10 mouse cellular contexts compared by ENCODE assay signal in genomic region chr2:32821041-32821802, GRCm38 (mm10). TPM values are rescaled to one million over a fixed set of nuclear protein-coding genes. Genes with fewer than 3 reads are reported as not detected.
DNase-seq lines count a peak whose midpoint lies in the region; ATAC-seq and TF ChIP-seq lines count a peak whose summit lies in the region.
"Had no signal": no experiment of that assay in that cellular context is flagged by ENCODE, and none has a peak within 500 bp of the region (broad histone marks: within the 10 kb centered on the region; RNA-seq: fewer than 3 reads in every experiment).

No protein-coding gene starts in this region.

- TF ChIP-seq CTCF in lung, postnatal 0 days (IDR thresholded peaks at IDR 0.05) = peak; percentile 75

- 54% methylated on average over 11 of the region's 11 CpGs for WGBS in lung, postnatal 0 days

- peak; percentile 27 for DNase-seq in gastrocnemius, postnatal 10 days
- DNase-seq in gastrocnemius, postnatal 25 days = no peak
- DNase-seq in A20 (ENCODE audit: low read depth, low spot score) (peak; percentile 75), R1 (ENCODE audit: low read depth, low spot score) (peak; percentile 61)
- peak; percentile 82 for DNase-seq in lung, postnatal 0 days (ENCODE audit: low spot score)
- peak; percentile 65 for DNase-seq in thymus, postnatal 14 days
- no peak for DNase-seq in gastrocnemius, postnatal 36 days

- no peaks in the 10 kb centered on the region for H3K36me3 ChIP-seq in lung, postnatal 0 days (ENCODE audit: insufficient read depth, low read length)

- peak; percentile 50; the same call in 1 of the 2 replicates for ATAC-seq in granulocyte monocyte progenitor cell, adult 5-6 weeks (replicated peaks; ENCODE audit: poor library complexity, severe bottlenecking)
- ATAC-seq in lung, postnatal 0 days = peak; percentile 88

- H3K27me3 ChIP-seq in lung, postnatal 0 days (replicated peaks; ENCODE audit: insufficient read depth, low read length) = no peaks in the 10 kb centered on the region
- H3K27me3 ChIP-seq: embryonic facial prominence, embryonic 13.5 days had no signal

- H3K27ac ChIP-seq in lung, postnatal 0 days (ENCODE audit: low read length) = 0 out of 2 replicates have a peak overlapping the region, but pooled peaks have one; percentile 26
- H3K27ac ChIP-seq: embryonic facial prominence, embryonic 13.5 days; macrophage had no signal

- no peak overlapping the region for H3K4me3 ChIP-seq in lung, postnatal 0 days (ENCODE audit: low read depth, low read length)
- H3K4me3 ChIP-seq: embryonic facial prominence, embryonic 13.5 days had no signal

- intact Hi-C loops in gastrocnemius, postnatal 36 days (cut with DNase I) = no loop called here

- H3K9ac ChIP-seq in lung, postnatal 0 days (replicated peaks; ENCODE audit: low read depth) = no peak overlapping the region
- H3K9ac ChIP-seq: embryonic facial prominence, embryonic 13.5 days had no signal

- peak; percentile 37; the same call in 1 of the 2 replicates for TF ChIP-seq EP300 in lung, postnatal 0 days (IDR thresholded peaks at IDR 0.05)

- peaks cover 5% of the 10 kb centered on the region; the same call in 1 of the 2 replicates for H3K4me1 ChIP-seq in lung, postnatal 0 days (ENCODE audit: insufficient read depth, low read depth, low read length)
- H3K4me1 ChIP-seq: embryonic facial prominence, embryonic 13.5 days had no signal

- no peak overlapping the region for H3K4me2 ChIP-seq in lung, postnatal 0 days (replicated peaks; ENCODE audit: low read depth, low read length)
- H3K4me2 ChIP-seq: embryonic facial prominence, embryonic 13.5 days had no signal

- H3K9me3 ChIP-seq in lung, postnatal 0 days (ENCODE audit: low read length) = no peaks in the 10 kb centered on the region
- H3K9me3 ChIP-seq: embryonic facial prominence, embryonic 13.5 days had no signal

RNA-seq across cellular contexts. Expression of gene Stxbp1, which starts 25.8 kb away (rescaled TPM):
- total RNA-seq in gastrocnemius, postnatal 10 days (2021) = 10 to 100 TPM; 10.5 to 18.5 TPM
- total RNA-seq in gastrocnemius, postnatal 25 days (2021) = 1 to 10 TPM; 2.7 to 3.8 TPM
- 3.5 and 6.3 TPM in 2 replicates for total RNA-seq in granulocyte monocyte progenitor cell, adult 5-6 weeks (2014; fragmentation: Nextera tagmentation)
- 1.3 and 1.6 TPM in 2 replicates for total RNA-seq in granulocyte monocyte progenitor cell, adult 5-6 weeks (2017)
- polyA plus RNA-seq in lung, postnatal 0 days (2015; fragmentation: Nextera tagmentation; extraction: Ambion mirVana) = 22.2 and 22.4 TPM in 2 replicates
- total RNA-seq in gastrocnemius, postnatal 36 days (2021) = 1 to 10 TPM; 2.2 to 3.6 TPM

RNA-seq across cellular contexts. Expression of gene Cfap157, which starts 37.0 kb away (rescaled TPM):
- total RNA-seq in gastrocnemius, postnatal 10 days (2021) = not detected
- total RNA-seq in gastrocnemius, postnatal 25 days (2021) = not detected
- not detected in 2 replicates for total RNA-seq in granulocyte monocyte progenitor cell, adult 5-6 weeks (2014; fragmentation: Nextera tagmentation)
- total RNA-seq in granulocyte monocyte progenitor cell, adult 5-6 weeks (2017) = not detected in 2 replicates
- polyA plus RNA-seq in lung, postnatal 0 days (2015; fragmentation: Nextera tagmentation; extraction: Ambion mirVana) = 2.2 and 5.2 TPM in 2 replicates
- total RNA-seq in gastrocnemius, postnatal 36 days (2021) = not detected
- polyA plus RNA-seq: macrophage had no signal

RNA-seq across cellular contexts. Expression of gene Ptrh1, which starts 45.6 kb away (rescaled TPM):
- total RNA-seq in gastrocnemius, postnatal 10 days (2021) = 1 to 10 TPM; 2.3 to 2.7 TPM
- total RNA-seq in gastrocnemius, postnatal 25 days (2021) = 1 to 10 TPM; 2.0 to 2.9 TPM
- total RNA-seq in granulocyte monocyte progenitor cell, adult 5-6 weeks (2014; fragmentation: Nextera tagmentation) = 3.5 and 4.7 TPM in 2 replicates
- total RNA-seq in granulocyte monocyte progenitor cell, adult 5-6 weeks (2017) = 2.9 and 3.0 TPM in 2 replicates
- 2.9 and 3.3 TPM in 2 replicates for polyA plus RNA-seq in lung, postnatal 0 days (2015; fragmentation: Nextera tagmentation; extraction: Ambion mirVana)
- total RNA-seq in gastrocnemius, postnatal 36 days (2021) = 1 to 10 TPM; 2.0 to 2.1 TPM

RNA-seq across cellular contexts. Expression of gene Ttc16, which starts 45.8 kb away (rescaled TPM):
- under 1 TPM in 1 of 2 experiments, not detected in 1; 0.11 TPM for total RNA-seq in gastrocnemius, postnatal 10 days (2021)
- total RNA-seq in gastrocnemius, postnatal 25 days (2021) = not detected
- 0.15 TPM in 1 of 2 replicates, not detected in the other for total RNA-seq in granulocyte monocyte progenitor cell, adult 5-6 weeks (2014; fragmentation: Nextera tagmentation)
- 0.09 and 0.26 TPM in 2 replicates for total RNA-seq in granulocyte monocyte progenitor cell, adult 5-6 weeks (2017)
- polyA plus RNA-seq in lung, postnatal 0 days (2015; fragmentation: Nextera tagmentation; extraction: Ambion mirVana) = 1.8 and 2.4 TPM in 2 replicates
- total RNA-seq in gastrocnemius, postnatal 36 days (2021) = not detected
- polyA plus RNA-seq: macrophage had no signal

RNA-seq across cellular contexts. Expression of gene Fam129b, which starts 54.7 kb away (rescaled TPM):
- 10 to 100 TPM; 16.5 to 22.5 TPM for total RNA-seq in gastrocnemius, postnatal 10 days (2021)
- total RNA-seq in gastrocnemius, postnatal 25 days (2021) = 10 to 100 TPM in 1 of 2 experiments, 1 to 10 TPM in 1; 8.1 to 12.4 TPM
- 7.9 and 20.5 TPM in 2 replicates for total RNA-seq in granulocyte monocyte progenitor cell, adult 5-6 weeks (2014; fragmentation: Nextera tagmentation)
- 6.2 and 9.6 TPM in 2 replicates for total RNA-seq in granulocyte monocyte progenitor cell, adult 5-6 weeks (2017)
- 121 and 150 TPM in 2 replicates for polyA plus RNA-seq in lung, postnatal 0 days (2015; fragmentation: Nextera tagmentation; extraction: Ambion mirVana)
- 1 to 10 TPM; 5.5 to 7.7 TPM for total RNA-seq in gastrocnemius, postnatal 36 days (2021)

Comparison
In these comparisons a context has a peak if more than half of its experiments do, and no peak if none do; other contexts are left out.
1. DNase-seq: peak in gastrocnemius, postnatal 10 days (single experiment), A20 (single experiment), R1 (single experiment), lung, postnatal 0 days (single experiment) and thymus, postnatal 14 days (single experiment); none in gastrocnemius, postnatal 25 days (single experiment) and gastrocnemius, postnatal 36 days (0 of 2).